Mouse (Mus musculus) C2C12 (cell line): ENCODE data around the gene Zfp27.

ENCODE experiments used
- CTCF ChIP-seq: IDR thresholded peaks from one replicate; pipeline ENCODE4 v1.5.1; 2011; ENCODE audit not compliant: control insufficient read depth, insufficient read depth, insufficient read length
- MAX ChIP-seq: IDR thresholded peaks from one replicate; pipeline ENCODE4 v1.6.1; 2011; ENCODE audit warnings: mild to moderate bottlenecking, control low read depth

DNA sequence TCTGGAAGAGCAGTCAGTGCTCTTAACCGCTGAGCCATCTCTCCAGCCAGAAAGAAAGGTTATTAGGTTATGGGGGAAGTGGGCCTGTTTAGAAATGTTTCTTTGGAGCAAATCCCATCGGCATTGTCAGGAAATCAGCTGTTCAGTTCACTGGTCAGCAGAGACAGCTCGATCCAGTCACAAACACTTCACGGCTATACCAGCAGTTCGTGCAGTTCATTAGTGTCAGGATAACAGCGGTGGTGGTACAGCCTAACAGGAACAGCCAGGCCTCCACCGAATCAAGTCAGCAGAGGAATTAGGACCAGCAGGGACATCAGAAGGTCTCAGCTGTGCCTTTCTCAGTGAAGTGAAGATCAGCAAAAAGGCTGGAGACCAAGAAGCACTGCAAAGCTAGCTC, 25.5 kb downstream of the Zfp27 start:
- TF ChIP-seq CTCF (no peak), MAX (no peak)
